Mouse (Mus musculus) cerebral cortex, adult 2 months (tissue): ENCODE measurements around the gene Upp2.

Experiments
- WGBS: fragments of 180-500 bp; shearing (Covaris S2); methylation state at CpG from one replicate; pipeline ENCODE4 v1.1.7; 2018; 5-methylcytosine and 5-hydroxymethylcytosine counted together

Gene Upp2

GRCm38 (mm10) chr2:58758081-58758480 is 191.0 kb downstream of the Upp2 start:
- WGBS, result 52% methylated on average over 2 of the region's 2 CpGs

DNA sequence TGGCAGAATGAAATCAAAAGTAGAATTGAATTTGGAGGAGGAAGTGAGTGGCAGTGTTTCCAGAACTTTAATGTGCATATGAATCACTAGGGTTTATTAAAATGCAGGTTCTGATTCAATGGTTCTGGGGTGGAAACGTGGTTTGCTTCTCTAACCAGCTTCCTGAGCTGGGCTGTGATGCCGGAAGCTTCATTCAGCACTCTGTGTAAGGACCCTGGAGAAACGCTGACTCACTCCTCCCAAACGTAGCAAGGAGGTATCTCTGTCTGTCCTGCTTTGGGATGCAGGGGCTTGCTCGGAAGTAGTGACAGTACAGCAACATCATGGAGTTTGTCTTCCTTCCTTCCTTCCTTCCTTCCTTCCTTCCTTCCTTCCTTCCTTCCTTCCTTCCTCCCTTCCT is 192.6 kb downstream of the Upp2 start:
- 37% methylated on average over 5 of the region's 5 CpGs for WGBS

DNA sequence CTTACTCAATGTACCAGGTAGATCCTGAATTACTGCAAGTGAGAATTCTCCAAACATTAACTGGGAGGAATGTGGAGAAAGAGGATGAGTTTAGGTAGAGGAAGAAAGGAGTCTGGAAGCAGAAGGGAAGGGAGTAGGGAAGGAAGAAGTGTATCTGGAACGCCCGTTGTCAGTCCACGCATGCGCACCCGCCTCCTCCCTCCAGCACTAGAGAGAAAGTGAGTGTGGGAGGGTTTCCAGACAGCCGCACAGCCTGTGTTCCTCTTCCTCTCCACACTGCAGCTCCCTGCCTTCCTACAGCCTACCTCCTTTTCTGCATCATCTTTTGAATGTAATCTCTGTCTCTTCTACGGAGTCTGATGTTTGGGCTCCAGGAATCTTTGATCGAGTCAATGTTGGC is 198.0 kb downstream of the Upp2 start:
- 62% methylated on average over 8 of the region's 8 CpGs for WGBS

- 45% methylated on average over 9 of the region's 9 CpGs for WGBS
Measured at GRCm38 (mm10) chr2:58773833-58774232, 206.7 kb downstream of the Upp2 start.

DNA sequence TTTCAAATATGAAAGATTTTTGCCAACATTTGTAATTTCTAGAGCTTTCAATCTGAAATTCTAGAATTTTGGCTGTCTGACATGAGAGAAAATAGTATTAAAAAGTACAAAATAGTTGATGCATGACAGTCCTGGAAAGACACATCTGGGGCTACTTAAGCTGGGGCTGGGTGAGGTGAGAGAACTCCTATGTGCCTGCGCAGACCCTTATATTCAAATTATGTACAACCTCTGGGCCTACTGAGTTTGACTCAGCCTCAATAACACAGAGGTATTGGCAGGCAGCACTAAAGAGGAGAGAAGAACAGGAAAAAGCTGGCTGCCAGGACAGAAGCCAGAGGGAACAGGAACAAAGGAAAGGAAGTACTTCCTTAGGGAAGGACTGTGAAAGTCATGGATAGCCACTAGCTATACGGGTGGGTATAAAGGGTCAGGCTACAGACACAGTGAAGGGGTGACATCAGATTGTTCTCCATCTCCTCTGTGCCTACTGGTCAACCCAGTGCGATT is 211.9 kb downstream of the Upp2 start:
- 87% methylated on average over 3 of the region's 3 CpGs for WGBS

DNA sequence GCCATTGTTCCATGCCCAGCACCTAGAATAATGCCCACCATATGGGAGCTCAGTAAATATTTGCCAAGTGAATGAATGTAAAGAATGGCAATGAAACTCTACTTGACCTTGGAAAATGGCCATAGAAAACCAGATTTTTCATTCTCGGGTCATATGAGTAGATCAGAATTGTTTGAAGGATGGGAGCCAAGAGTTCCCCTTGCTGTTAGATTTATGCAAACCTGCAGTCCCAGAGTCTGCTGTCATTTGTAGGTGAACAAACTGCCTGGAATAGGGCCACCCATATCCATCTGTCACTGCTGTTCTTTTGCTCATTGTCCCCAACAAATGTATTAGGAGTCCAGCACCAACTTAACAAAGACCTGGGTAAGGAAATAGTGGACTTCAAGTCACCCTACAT is 216.4 kb downstream of the Upp2 start:
- 80% methylated on average over 1 of the region's 1 CpGs for WGBS

DNA sequence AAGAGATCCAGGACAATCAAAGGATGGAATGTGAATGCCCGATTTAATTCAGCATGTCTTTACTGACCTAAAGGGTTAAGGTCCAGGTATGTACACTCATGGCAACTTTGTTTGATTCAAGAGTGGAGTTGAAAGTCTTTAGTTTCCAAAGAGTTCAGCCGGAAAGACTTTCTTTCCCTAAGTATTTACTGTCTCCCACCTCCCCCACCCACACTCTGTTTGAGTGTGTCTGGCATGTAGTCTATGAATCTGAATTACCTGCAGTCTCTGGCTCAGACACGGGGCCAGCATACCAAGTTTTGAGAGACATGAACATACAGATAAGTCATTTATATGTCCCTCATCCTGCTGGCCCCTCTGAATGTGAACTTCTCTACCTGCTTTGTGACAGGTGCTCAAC is 219.1 kb downstream of the Upp2 start:
- WGBS, result 63% methylated on average over 3 of the region's 3 CpGs

DNA sequence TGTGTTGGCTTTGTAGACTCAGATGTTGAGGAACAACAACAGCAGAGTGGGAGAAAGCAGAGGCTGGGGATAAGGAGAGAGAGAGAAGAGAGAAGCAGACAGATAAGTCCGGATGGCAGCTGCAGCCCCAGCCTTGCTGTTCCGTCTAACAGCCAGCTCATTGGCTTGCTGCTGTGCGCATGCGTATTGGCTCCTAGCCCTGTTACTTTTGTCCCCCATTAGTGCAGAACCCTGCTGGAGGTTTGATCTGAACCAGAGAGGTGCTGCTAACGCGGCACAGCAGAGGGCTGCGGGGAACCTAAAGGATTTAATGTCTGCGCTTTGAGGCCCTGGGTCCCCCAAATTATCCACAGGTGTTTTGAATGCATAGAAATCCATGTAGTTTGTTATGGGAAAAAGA is 219.6 kb downstream of the Upp2 start:
- WGBS, result 77% methylated on average over 8 of the region's 8 CpGs

DNA sequence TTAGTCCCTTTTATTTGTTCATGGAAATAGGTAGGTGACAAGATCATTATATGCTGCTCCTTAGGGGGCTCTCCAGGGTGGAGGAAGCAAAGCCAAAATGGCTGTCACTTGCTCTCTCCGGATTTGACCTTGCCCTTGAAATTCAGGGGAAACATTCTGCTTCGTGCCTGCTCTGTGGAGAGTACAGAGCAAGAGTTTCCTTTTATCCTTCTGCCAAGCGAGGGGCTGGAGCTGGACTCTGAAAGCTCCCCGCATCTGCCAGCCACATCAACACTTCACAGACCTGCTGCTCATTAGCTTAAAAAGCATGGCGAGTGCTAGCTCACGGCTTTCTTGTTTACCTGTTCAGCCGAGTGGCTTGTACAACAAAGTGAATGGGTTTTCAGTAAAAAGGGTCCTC is 220.3 kb downstream of the Upp2 start:
- 71% methylated on average over 7 of the region's 7 CpGs for WGBS

DNA sequence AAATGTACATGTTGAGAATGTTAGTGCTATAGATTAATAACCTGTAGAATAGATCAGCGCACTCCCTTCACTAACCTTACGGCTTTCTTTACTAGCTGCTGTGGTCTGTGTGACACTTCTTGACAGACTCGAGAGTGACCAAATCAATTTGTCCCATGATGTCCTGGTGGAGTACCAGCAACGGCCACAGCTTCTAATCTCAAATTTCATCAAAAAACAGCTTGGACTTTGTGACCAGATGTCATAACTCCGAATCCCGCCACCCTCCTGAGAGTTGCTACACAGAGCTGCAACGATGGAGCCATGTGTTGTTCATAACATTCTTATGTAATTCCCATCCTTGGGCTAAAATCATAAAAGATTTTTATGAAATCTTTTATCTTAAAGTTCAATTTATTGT is 222.8 kb downstream of the Upp2 start:
- 84% methylated on average over 7 of the region's 7 CpGs for WGBS

- 75% methylated on average over 4 of the region's 4 CpGs for WGBS
Measured at GRCm38 (mm10) chr2:58790361-58790760, 223.3 kb downstream of the Upp2 start.

DNA sequence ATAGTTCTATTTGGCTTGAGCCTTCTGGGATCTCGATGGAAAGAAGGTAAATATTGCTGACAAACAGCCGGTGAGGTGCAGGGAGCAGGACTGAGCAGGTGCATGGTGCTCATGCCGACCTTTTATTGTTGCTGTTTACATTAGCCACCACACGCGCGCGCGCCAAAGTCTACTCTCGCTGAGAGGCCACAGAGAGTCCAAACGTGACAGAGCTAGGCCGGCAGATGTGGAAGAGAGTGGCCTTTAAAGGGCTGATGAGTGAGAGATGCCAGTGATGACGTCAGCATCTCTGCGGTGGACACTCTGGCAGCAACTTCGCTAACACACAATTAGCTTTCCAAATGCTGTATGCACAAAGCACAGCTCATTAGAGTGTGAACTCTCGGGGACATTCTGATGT is 227.4 kb downstream of the Upp2 start:
- 76% methylated on average over 15 of the region's 15 CpGs for WGBS

- WGBS, result 85% methylated on average over 5 of the region's 5 CpGs
Measured at GRCm38 (mm10) chr2:58795432-58795831, 228.3 kb downstream of the Upp2 start.

DNA sequence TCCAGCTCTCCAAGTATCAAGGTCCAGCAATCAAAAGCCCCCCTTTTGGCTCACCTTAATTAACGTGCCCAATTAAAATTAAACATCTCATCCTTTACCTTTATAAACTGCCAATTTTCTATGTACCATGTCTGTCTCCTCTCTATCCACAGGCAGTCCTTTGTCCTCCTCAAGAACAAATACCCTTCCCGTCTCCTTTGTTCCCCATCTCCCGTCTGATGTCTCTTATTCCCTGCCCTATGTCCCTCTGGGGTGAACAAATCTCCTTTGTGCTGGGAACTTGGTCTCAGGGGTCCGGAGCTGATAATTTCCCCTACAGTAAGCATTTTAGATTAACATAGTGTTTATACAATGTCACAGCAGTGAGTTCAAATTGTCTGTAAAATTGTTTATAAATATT is 230.4 kb downstream of the Upp2 start:
- 72% methylated on average over 4 of the region's 4 CpGs for WGBS

DNA sequence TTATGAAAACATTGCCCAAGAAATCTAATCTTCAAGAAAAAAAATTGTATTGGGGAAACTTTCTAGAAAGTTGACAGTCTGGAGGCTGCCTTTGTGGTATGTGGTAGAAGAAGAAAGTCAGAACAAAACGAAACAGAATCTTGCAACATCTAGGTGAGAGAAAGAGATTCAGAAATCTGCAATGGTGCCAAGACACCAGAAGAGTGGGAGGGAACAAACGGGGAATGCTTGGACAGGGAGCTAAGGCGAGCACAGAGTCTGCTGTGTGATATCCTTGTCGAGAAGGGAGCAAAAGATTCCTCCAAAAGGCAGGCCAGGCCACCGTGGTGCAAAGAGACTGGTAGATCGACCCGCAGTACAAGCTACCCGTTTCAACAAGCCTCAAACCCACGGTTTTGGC is 232.0 kb downstream of the Upp2 start:
- WGBS, result 67% methylated on average over 9 of the region's 9 CpGs

DNA sequence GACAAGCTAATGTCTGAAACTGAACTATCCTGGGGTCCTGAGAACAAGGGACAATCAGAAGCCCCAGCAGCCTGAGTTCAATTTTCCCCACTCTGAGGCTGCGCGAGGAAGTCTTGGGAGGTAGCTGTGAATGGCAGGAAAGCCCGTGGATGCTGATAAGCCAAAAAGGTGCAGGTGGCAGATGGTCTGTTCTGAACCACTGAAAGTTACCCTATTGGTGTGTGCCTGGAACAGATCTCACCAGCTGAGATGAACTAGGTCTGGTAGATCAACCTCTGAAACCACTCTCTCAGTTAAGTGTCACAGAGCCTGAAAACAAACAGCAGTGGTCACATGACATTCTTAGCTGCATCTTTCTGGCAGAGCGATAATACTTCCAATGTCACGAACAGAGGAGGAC is 232.5 kb downstream of the Upp2 start:
- 84% methylated on average over 5 of the region's 5 CpGs for WGBS

- 30% methylated on average over 2 of the region's 2 CpGs for WGBS
Measured at GRCm38 (mm10) chr2:58812941-58813340, 245.8 kb downstream of the Upp2 start.

DNA sequence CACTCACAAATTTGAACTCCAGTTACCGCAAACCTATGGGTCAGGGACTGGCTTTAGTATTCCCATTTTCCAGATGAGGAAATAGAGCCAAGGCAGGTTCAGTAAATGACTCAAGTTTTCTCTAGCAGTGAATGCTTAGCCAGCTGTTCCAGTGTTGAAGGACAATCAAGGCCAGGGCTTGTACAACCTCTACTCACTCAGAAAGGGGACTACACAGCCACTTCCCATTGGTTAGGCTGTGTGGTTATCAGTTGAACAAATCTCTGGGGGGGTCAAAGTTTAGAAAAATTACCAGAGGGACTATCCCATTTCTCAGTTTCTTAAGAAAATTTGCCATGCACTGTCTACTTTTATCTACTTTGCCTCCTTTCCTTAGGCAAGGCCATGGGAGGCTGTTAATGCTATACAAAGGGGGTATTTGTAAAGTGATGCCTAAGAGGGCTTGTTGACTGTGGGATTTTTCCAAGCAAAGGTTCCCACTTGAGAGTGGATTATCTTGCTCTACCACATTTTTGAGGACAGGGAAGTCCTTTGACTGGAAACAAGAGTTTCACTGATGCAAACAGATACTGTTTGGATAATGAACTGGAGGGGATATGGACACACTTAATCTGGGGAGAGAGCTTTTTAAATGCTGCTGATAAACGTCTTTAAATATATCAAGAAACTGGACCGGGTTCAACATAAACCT is 262.0 kb downstream of the Upp2 start:
- WGBS, result 80% methylated on average over 3 of the region's 3 CpGs

- 44% methylated on average over 7 of the region's 7 CpGs for WGBS
Measured at GRCm38 (mm10) chr2:58829981-58830742, 263.1 kb downstream of the Upp2 start.

GRCm38 (mm10) chr2:58832253-58832980 is 265.3 kb downstream of the Upp2 start:
- 92% methylated on average over 20 of the region's 20 CpGs for WGBS

- WGBS, result 88% methylated on average over 3 of the region's 3 CpGs
Measured at GRCm38 (mm10) chr2:58841021-58841420, 273.9 kb downstream of the Upp2 start.

DNA sequence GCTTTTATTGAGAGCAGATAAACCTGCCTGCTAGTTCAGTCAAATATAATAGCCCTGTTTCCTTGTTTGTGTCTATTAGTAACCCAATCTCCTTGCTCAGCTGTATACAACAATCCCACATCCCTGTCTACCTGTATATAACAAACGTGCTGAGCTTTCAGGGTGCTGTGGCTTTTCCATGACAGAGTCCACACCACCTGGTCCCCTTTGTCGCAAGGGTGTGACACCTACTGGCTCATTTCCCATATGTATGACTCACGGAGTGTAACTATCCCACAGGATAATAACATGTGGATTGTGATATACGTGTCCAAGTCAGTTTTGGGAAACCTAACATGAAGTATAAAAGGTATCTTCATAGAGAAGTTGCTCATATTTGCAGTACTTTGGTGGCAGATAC is 275.3 kb downstream of the Upp2 start:
- WGBS, result 88% methylated on average over 4 of the region's 4 CpGs
